Mouse (Mus musculus) 3134 (cell line): ENCODE data around the gene Gucd1.

ENCODE experiments used
- DNase-seq: peaks from one replicate; pipeline ENCODE4 v3.0.0-alpha.2; 2011; ENCODE audit warnings: low spot score; ENCODE audit not compliant: insufficient read length; ENCODE audit errors: extremely low read depth

Gene Gucd1

DNA sequence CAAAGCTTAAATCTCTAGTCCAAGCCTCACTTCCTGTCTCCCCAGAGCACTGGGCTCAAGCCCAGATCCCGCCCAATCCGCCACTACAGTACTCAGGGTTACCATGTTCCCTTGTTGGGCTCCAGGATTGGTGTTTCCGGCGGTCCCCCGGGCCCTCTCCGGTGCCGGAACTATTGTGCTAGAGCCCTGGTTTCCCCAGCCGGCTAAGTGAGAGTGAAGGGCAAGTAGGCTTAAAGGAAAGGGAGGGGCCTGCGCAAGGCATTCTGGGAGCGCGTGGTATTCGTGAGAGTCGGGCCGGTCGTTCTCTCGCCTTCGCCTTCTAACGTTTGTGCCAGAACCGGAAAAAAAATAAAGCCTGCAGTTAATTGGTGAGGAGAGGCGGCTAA is at the start of gene Gucd1:
Gucd1 (minus strand) TSS at position 215 of the 386 bp plus-strand sequence.
- peak; percentile 96 for DNase-seq

DNA sequence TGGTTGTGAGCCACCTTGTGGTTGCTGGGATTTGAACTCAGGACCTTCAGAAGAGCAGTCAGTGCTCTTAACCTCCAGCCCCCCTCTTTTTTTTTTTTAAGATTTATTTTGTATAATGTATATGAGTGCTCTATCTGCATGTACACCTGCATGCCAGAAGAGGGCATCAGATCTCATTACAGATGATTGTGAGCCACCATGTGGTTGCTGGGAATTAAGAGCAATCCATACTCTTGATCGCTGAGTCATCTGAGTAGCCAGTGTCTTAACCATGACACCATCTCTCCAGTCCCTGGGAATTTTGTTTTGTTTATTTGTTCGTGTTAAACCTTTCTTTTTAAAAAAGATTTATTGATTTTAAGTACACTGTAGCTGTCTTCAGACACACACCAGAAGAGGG is 49.0 kb upstream of the Gucd1 start:
- DNase-seq: peak; percentile 39

DNA sequence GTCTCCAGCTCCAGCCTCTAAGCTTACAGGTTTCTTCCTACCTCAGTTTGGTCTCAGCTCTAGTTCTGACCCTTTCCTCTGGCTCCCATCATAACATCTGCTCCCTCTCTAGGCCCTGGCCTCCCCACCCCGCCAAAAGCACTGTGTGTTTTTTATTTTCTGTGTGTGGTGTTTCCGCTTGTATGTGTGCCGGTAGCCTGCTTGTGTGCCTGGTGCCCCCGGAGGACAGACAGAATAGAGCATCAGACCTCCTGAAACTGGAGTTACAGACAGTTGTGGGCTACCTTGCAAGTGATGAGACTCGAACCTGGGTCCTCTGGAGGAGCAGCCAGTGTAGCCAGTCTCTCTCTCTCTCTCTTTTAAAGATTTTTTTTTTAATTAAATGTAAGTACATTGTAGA is 48.5 kb upstream of the Gucd1 start:
- no peak for DNase-seq

DNA sequence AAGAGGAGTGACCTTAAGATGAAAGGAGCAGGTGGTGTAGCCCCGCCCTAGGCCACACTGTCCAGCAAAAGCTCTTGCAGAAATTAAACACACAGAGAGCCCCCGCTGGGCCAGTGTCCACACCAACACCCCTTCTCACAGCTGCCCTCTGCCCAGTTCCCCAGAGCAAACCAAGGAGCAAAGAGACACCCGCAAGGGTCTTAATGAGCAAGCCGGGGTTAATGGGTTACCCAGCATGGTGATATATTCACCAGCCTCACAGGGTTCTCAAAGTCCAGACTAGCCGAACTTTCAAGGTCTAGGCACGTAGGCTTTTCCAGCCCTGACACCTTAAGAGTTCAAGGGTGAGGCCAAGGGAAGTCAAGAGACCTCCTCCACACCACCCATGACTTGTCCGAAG is 48.1 kb upstream of the Gucd1 start:
- DNase-seq: no peak

DNA sequence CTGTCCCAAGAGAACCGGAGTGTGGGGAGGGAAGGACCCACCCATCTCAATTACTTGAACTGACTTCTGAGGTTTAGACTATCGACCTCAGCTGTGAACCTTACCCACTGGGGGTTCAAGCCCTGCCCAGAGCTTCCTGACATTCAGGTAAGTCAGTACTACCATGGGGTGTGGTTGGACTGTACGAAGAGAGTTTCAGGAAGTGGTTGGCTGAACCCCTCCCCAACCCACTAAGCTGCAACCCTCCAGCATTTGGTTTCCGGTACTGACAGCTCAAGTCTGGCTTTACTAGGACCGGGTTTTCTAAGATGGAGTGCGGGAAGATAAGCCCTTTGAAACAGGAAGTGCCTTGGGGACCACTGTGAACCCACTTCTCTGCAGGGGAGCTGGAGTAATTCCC is 47.7 kb upstream of the Gucd1 start:
- no peak for DNase-seq

DNA sequence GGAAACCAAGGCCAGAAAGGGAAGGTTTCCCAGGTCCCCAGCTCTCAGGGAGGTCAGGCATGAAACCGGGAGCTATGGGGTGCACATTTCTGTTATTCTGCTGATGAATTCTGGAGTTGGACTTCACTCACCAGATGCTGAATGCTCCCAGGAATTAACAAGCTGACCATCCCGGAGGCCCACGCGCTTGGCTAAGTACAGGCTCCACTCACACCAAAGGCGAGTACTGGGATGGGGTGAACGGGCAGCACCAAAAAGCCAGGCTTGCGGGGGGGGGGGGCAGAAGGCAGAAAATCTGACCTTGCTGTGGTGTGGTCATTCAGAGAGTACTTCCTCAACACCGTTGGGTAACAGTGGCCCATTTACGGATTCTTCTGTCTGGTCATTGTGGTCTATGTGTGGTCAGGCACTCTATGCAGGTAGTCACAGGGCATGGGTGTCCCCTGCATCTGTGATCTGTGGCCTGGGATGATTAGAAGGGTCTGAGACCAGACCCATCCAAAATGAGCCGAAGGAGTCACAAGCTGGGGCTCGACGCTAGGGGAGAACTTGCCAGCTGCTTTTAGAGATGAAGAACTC is 47.0 kb upstream of the Gucd1 start:
- DNase-seq: no peak

DNA sequence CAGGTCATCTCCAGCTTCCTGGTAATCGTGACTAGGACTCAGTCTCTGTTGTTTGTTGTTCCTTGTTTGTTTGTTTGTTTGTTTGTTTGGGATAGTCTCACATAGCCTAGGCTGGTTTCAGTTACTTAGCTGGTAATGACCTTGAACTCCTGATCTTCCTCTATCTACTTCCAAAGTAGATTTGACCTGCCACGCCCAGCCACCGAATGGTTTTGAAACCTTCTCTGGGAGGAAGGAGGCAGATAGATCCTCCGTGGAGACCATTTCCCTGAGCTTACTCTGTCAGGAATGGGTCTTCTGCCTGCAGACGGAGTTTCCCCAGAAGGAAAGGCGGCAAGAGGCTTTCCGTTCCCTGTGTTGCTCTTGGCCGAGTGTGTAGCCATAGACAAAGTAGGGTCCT is 44.8 kb upstream of the Gucd1 start:
- DNase-seq: no peak

DNA sequence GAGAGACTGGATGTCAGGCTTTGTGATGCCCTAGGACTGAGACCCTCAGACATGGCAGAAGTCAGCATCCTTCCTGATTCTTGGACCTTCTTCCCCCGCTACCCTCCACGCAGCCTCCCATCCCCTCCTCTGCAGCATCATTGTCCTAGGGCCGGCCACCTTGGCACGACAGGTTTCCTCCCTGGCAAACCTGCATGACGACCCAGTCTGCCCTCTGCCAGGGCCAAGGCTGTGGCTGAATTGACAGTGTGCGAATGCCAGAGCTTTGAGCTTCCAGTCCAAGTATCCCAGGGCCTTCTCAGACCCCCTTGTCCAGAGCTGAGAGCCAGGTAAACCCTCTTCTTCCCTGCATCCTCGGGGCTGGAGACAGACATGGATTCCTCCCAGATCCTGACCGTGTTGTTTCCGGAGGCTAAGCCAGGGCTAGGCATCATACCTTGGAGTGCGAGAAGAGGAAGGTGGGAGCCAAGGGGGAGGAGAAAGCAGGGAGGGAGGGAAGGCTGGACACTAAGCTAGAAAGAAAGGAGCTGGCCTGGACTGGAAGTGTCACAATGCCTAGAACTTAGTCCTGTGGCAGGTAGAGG is 43.4 kb upstream of the Gucd1 start, which contains the start of gene Ggt1:
Ggt1 (plus strand) TSS at position 534 of the 584 bp plus-strand sequence.
- DNase-seq: no peak

DNA sequence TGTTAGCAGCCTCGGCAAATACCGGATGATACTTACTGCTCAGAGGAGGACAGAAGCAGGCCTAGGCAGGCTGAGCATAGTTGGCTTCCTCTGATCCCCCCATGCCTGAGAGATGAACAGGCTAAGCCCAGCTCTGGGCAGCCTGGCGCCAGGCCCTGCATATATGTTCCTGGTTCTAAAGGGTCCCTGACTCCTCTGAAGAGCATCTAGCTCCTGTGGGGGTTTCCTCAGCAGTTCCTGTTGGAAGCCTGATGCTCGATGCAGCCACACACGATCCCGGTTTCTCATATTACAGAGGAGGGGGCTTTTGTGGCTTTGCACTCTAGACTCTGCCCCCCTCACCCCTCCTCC is 42.8 kb upstream of the Gucd1 start:
- no peak for DNase-seq

DNA sequence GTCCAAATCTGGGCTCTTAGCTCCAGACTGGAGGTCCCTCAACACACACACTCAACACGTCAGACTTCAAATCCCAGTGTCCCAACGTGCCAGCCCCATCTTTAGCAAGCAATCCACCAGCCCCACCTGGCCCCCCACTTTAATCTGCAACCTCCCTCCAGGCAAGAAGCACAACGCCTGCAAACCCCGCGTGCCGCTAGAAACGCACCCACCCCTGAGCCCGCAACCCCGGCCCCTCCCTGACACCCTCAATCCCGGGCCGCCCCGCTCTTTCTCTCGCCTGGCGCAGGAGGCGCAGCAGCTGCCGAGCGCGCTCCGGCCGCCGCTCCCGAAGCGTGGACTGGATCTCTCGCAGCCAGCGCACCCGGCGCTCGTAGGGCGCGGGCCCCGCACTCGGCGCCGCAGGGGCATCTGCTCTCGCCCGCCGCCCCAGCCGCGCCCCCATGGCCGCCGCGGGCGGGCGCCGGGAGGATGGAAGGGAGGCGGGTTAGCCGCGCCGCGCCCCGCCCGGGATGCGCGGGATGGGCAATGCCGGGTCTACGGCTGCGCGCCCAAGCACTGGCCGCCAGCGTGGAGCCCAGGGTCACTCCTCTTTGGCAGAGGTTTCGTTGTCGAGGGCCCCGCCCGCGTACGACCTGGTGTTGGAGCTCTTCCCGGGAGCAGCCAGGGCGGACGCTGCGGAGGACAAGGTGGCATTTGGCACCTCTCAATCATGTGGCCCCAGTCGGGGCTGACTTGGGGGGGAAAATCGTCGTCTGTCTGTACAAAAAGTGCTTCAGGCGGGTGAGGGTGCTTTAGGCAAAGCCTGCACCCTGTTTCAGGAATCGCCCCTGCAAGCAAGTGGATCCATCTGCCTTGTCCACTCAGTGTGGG is 42.1 kb upstream of the Gucd1 start, which contains the start of gene Lrrc75b:
Lrrc75b (minus strand) TSS at position 655 of the 873 bp plus-strand sequence.
- DNase-seq: peak; percentile 86

DNA sequence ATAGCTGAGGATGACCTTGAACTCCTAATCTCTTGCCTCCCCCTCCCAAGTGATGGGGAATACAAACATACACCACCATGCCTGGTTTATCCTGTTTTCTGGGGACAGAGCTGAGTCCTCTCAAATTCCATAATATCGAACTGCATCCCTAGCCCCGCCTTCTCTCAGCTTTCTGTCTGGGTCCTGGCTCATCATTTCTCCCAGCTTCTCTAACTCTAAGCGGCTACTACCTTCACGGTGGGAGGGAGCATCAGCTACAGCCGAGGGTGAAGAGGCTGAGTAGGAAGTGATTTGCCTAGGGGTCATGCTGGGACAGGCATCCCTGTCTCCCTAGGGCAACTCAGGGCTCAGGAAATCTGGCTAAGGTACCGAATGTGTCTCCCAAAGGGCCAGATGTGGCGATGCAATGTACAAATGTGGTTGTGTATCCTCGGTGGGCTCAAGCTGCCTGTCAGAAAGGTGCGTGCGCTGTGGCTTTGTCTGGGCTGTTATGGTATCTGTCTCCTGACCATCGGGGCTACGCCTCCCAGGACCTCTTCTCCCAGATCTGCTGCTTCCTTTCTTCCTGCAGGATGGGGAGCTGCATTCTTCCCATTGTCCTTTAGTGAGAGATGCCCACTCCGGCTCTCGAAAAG is 41.4 kb upstream of the Gucd1 start:
- no peak for DNase-seq

DNA sequence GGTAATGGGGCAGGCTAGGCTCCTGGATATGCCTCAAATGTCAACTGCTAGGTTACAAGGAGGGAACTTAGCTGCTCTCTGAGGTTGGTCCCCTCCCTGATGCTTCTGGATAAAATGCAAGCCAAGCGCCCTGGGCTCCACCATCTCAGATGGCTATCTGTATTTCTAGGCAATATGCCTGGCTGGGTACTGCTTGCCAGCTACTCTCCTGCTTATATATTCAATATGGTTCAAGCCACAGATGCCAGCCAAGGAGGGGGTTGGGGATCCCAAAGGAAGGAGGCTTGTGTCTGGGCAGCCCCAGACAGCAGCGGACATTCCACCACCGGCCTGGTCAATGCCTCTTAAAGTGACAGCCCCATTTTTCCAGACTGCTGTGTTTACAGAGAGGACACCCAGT is 40.7 kb upstream of the Gucd1 start:
- peak; percentile 73 for DNase-seq

DNA sequence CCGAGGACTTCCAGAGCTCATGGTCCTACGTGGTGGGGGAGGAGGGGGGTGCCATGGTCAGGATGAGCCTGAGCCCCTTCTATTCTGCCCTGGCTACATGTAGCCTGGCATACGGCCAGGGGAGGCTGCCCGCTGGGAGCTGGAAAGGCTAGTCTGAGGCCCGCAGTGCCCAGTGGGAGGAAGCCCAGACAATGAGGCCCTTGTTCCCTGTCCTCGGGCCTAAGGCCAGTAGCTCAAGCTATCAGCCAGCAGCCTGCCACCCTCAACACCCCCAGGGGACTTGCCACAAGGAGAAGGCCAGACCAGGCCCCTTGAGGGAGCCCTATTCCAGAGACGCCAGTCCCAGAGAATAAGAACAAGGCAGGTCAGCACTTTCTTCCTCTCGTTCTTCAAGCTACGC is 38.3 kb upstream of the Gucd1 start:
- peak; percentile 88 for DNase-seq

DNA sequence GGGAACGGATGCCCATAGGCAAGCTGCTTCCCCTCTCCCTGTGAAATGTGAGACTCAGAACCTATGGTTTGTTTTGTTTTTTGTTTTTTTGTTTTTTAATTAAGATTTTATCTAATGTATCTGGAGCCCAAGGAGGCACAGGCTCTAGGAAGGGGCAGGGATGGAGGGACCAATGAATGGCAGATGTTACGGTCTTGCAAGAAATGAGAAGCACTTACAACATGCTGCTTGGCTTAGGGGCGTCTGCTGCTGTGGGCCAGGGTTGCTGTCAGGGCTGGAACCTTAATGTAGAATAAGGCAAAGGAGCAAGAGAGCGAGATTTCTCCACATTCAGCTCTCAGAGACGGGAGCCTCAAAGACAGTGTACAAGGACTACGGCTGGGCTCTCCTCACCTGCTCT is 37.8 kb upstream of the Gucd1 start:
- DNase-seq: no peak

DNA sequence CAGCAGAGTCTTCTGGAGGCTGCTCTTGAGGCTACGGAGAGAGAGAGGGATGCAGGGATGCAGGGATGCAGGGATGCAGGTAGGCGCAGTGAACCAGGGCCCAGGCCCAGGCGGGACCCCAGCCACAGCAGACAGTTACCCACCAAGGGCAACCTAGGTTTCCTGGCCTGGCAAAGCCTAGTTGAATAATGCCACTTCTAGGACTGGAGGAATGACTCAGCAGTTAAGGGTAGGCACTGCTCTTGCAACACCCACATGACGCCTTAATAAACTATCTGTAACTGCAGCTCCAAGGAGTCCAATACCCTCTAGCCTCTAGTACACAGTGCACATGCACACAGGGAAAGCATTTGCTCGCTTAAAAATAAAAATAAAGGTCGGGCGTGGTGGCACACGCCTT is 36.3 kb upstream of the Gucd1 start:
- DNase-seq: peak; percentile 69

DNA sequence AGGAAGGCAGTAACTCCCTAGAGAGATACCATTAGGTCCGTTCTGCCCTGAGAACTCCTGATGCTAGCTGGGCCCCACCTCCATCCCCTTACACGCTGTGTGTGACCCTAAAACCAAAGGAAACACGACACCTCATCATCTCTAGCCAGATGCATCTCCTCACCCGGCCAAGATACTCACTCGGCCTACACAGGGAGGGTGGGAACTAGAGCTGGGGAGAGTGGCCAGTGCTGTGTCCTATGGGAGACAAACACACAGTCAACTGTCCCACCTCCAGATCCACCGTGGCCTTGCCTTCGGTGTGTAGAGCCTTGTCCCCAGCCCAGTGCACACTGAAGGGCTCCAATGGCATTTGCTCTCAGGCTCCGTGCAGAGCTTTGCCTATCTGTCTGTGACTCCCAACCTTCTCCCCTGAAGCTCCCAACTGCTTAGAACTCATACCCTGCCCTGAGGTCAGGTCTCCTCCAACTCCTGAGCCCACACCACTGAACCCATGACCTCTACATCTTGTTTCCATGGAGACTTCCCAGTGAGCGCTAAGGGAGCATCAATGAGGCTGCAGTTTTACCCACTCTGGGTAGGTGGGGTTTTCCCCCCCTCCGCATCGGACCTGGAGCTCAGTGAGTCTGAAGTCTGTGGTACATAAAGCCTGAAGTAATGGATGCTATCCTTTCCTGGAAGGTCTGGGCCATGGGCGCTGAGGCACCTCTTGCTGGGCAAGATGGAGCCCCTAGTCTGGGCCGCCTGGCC is 35.1 kb upstream of the Gucd1 start:
- no peak for DNase-seq

DNA sequence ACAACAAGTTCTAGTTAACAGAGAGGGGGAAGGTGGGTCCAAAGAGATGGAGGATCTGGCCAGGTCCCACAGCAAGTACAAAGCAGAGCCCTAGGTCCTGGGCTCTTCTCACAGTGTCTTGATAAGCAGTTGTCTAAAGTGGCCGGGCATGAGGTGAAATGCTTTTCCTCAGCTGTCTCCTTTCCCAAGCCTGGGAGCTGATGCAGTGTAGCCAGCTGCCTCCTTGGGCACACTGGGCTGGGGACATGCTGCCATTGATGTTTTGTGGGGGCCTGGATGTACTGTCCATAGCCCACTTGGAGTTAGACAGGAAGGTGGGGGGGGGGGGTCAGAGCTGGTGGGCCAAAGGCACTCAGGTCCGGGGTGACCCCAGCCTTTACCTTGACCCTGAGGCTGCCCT is 34.3 kb upstream of the Gucd1 start:
- DNase-seq: no peak

DNA sequence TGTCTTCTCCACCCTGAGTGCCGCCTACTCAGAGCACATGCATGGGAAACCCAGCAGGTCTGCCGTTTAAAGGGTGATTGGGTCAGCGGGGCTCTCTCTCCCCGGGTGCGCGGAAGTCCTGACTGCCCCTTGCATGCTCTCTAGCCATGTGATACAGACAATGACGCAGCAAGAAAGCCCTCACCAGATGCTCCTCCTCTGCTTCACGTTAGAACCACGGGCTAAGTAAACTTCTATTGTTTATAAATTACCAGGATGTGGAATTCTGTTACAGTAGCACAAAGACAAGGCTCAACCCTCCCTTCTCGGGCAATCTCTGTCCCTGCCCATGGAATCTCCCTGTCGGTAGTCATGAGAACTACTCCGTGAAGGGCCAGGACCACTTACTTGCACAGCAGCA is 33.4 kb upstream of the Gucd1 start:
- no peak for DNase-seq

DNA sequence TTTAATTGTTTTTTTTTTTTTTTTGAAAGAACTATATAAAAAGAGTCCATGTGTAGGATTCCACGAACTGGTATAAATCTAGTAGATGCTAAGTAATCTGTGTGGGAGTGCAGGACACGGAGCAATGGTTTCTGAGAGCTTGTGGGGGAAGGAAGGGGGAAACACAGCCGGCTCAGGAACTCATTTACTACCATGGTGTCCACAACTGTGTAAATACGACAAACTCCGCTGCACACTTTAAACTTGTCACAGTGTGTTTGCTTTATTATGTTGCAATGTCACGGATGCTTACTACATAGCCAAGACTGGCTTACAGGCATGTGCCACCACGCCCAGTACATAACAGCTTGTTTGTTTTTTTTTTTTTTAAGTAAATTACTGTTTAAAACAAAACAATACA is 32.1 kb upstream of the Gucd1 start:
- DNase-seq: no peak

DNA sequence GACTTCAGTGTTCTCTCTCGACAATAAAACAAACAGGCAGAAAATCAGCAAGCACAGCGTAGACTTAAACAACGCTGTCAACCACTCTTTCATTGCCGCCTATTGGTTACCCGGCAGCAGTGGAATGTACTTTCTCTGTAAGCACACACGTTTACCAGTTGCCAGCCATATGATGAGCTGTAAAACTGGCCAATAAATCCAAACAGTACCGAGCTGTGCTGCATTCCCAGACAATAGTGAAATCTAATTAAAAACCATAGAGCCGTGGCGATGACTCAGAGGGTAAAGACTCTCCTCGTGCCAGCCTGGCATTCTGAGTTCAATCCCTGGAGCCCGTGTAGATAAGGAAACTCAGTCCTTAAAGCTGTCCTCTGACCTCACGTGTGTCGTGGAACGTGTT is 30.7 kb upstream of the Gucd1 start:
- DNase-seq: peak; percentile 44

DNA sequence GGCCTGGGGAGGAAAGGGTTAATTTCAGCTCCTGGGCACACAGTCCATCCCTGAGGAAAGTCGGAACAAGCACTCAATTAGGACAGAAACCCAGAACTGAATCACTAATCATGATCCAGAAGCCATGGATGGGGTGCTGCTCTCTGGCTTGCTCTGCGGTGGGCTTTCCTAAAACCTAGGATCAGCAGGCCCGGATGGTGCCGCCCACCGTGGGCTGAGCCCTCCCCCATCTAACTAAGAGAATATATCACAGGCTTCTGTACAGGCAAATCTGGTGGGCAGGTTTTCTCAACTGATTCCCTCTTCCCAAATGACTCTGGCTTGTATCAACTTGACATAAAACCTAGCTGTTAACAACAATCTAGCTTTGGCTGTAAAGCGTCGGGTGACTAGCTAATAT is 30.1 kb upstream of the Gucd1 start:
- DNase-seq: peak; percentile 39
